Mouse (Mus musculus): ENCODE results near the gene Mmrn2. TPM values are rescaled to one million over a fixed set of nuclear protein-coding genes. Genes with fewer than 3 reads are reported as not detected.

The Mmrn2 gene
- polyA plus RNA-seq, 1 experiment from 2014 or later, result 29.2 TPM

GRCm38 (mm10) chr14:34348301-34348700, 27.0 kb upstream of the Mmrn2 start:
- Histone ChIP-seq H3K4me3 (no peak overlapping the region), H3K9ac (no peak overlapping the region), H3K27me3 (replicated peaks) (no peaks in the 10 kb centered on the region), H3K4me1 (no peaks in the 10 kb centered on the region), H3K36me3 (peaks cover 12% of the 10 kb centered on the region), H3K4me2 (no peak overlapping the region), H3K9me3 (no peaks in the 10 kb centered on the region), H3K27ac (replicated peaks) (no peak overlapping the region)
- no peak for ATAC-seq (ENCODE audit: extremely low read depth, insufficient number of reproducible peaks, low FRiP score, low TSS enrichment)
- WGBS, result 71% methylated on average over 7 of the region's 7 CpGs

- Histone ChIP-seq H3K27ac (replicated peaks) (no peak overlapping the region), H3K9ac (no peak overlapping the region), H3K4me1 (no peaks in the 10 kb centered on the region), H3K36me3 (peaks cover 7% of the 10 kb centered on the region), H3K4me3 (no peak overlapping the region), H3K27me3 (replicated peaks) (no peaks in the 10 kb centered on the region), H3K9me3 (no peaks in the 10 kb centered on the region), H3K4me2 (no peak overlapping the region)
- no peak for ATAC-seq (ENCODE audit: extremely low read depth, insufficient number of reproducible peaks, low FRiP score, low TSS enrichment)
- 80% methylated on average over 8 of the region's 8 CpGs for WGBS
Observed at GRCm38 (mm10) chr14:34349007-34349406, 26.3 kb upstream of the Mmrn2 start.

DNA sequence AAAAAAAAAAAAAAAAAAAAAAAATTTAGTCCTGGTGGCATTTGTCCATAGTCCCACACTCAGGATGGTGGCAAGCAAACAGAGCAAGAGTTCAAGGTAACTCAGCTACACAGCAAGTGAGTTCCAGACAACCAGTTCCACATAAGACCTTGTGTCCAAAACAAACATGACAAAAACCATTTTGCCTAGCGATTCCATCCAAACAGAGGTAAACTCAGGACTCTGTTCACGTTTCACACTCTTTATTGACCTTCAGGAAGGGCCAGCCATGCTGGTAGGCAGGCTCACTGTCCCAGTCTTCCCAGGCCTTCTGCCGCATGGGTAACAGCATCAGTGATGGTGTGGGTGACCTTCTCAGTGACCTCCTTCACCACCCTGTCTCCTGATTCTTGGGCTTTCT, 23.6 kb upstream of the Mmrn2 start:
- no peak overlapping the region for H3K4me2 ChIP-seq
- no peaks in the 10 kb centered on the region for H3K36me3 ChIP-seq
- no peak overlapping the region for H3K9ac ChIP-seq
- ATAC-seq (ENCODE audit: extremely low read depth, insufficient number of reproducible peaks, low FRiP score, low TSS enrichment), result no peak
- no peaks in the 10 kb centered on the region for H3K27me3 ChIP-seq (replicated peaks)
- WGBS, result 72% methylated on average over 3 of the region's 3 CpGs
- H3K4me1 ChIP-seq, result peaks cover 7% of the 10 kb centered on the region
- H3K27ac ChIP-seq (replicated peaks), result no peak overlapping the region
- no peak overlapping the region for H3K4me3 ChIP-seq
- no peaks in the 10 kb centered on the region for H3K9me3 ChIP-seq

GRCm38 (mm10) chr14:34352523-34352922, 22.7 kb upstream of the Mmrn2 start:
- no peak for ATAC-seq (ENCODE audit: extremely low read depth, insufficient number of reproducible peaks, low FRiP score, low TSS enrichment)

GRCm38 (mm10) chr14:34353326-34353725, 21.9 kb upstream of the Mmrn2 start:
- no peaks in the 10 kb centered on the region; the same call in 1 of the 2 replicates for H3K27me3 ChIP-seq (replicated peaks)
- no peak overlapping the region for H3K4me3 ChIP-seq
- H3K9me3 ChIP-seq, result no peaks in the 10 kb centered on the region
- no peak overlapping the region for H3K9ac ChIP-seq
- H3K36me3 ChIP-seq, result no peaks in the 10 kb centered on the region
- no peak for ATAC-seq (ENCODE audit: extremely low read depth, insufficient number of reproducible peaks, low FRiP score, low TSS enrichment)
- no peak overlapping the region for H3K4me2 ChIP-seq
- peaks cover 7% of the 10 kb centered on the region for H3K4me1 ChIP-seq
- H3K27ac ChIP-seq (replicated peaks), result no peak overlapping the region
- WGBS, result 82% methylated on average over 3 of the region's 3 CpGs

More at GRCm38 (mm10) chr14:34352523-34352922, 22.7 kb upstream of the Mmrn2 start:
- no peaks in the 10 kb centered on the region for H3K27me3 ChIP-seq (replicated peaks)
- no peak overlapping the region for H3K9ac ChIP-seq
- WGBS, result 58% methylated on average over 6 of the region's 6 CpGs
- H3K4me2 ChIP-seq, result no peak overlapping the region
- H3K9me3 ChIP-seq, result no peaks in the 10 kb centered on the region
- H3K27ac ChIP-seq (replicated peaks), result no peak overlapping the region
- H3K4me3 ChIP-seq, result no peak overlapping the region
- no peaks in the 10 kb centered on the region for H3K36me3 ChIP-seq
- peaks cover 7% of the 10 kb centered on the region for H3K4me1 ChIP-seq

DNA sequence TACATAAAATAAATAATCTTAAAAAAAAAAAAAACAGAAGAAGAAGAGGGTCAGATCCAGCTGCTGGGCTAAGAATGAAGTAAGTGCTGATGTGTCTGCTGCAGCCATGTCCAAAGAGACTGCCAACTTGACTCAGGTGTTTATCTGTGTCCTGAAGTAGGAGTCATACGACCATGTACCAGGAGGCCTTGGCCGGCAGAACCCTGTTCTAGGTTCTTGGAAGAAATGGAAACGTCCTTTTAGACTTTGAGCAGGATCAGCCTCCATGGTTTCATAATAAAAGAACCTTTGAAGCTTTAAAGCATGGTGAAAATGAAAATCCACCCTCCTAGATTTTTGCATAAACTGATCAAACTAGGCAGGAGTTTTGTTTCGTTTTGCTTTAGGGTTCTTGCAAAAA, 20.8 kb upstream of the Mmrn2 start:
- 73% methylated on average over 4 of the region's 4 CpGs for WGBS
- H3K4me3 ChIP-seq, result no peak overlapping the region
- ATAC-seq (ENCODE audit: extremely low read depth, insufficient number of reproducible peaks, low FRiP score, low TSS enrichment), result no peak

DNA sequence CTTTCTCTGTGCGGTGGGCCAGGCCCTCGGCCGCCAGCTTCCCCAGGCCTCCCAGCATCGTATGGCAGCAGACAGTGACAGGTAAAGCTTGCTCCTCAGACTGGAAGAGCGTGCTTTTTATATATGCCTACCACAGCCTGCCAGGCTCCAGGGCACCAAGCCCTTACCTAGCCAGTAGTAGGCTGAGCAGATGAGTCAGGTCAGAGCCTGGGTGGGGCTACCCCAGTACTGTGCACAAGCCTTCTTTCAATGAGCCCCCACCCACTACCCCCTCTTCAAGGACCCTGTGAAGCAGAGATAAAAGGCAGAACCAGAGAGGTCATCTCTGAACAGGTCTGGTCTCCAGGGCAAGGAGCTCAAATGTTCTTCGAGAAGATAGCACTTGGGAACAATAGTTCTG, 20.0 kb upstream of the Mmrn2 start, which contains the start of gene Fam25c:
TSS of gene Fam25c (minus strand) at position 133 of the 400 bp plus-strand sequence.
- Histone ChIP-seq H3K9me3 (no peaks in the 10 kb centered on the region), H3K27me3 (replicated peaks) (no peaks in the 10 kb centered on the region; the same call in 1 of the 2 replicates), H3K4me2 (no peak within 1 kb of the TSS), H3K4me3 (no peak within 1 kb of the TSS), H3K4me1 (peaks cover 7% of the 10 kb centered on the region), H3K36me3 (no peaks in the 10 kb centered on the region), H3K27ac (replicated peaks) (no peak within 1 kb of the TSS), H3K9ac (no peak within 1 kb of the TSS)
- no peak for ATAC-seq (ENCODE audit: extremely low read depth, insufficient number of reproducible peaks, low FRiP score, low TSS enrichment)
- 62% methylated on average over 6 of the region's 6 CpGs for WGBS

More for the DNA sequence above, 20.8 kb upstream of the Mmrn2 start:
- Histone ChIP-seq H3K4me2 (no peak overlapping the region), H3K4me1 (peaks cover 7% of the 10 kb centered on the region), H3K27ac (replicated peaks) (no peak overlapping the region), H3K36me3 (no peaks in the 10 kb centered on the region), H3K27me3 (replicated peaks) (no peaks in the 10 kb centered on the region; the same call in 1 of the 2 replicates), H3K9me3 (no peaks in the 10 kb centered on the region), H3K9ac (no peak overlapping the region)

DNA sequence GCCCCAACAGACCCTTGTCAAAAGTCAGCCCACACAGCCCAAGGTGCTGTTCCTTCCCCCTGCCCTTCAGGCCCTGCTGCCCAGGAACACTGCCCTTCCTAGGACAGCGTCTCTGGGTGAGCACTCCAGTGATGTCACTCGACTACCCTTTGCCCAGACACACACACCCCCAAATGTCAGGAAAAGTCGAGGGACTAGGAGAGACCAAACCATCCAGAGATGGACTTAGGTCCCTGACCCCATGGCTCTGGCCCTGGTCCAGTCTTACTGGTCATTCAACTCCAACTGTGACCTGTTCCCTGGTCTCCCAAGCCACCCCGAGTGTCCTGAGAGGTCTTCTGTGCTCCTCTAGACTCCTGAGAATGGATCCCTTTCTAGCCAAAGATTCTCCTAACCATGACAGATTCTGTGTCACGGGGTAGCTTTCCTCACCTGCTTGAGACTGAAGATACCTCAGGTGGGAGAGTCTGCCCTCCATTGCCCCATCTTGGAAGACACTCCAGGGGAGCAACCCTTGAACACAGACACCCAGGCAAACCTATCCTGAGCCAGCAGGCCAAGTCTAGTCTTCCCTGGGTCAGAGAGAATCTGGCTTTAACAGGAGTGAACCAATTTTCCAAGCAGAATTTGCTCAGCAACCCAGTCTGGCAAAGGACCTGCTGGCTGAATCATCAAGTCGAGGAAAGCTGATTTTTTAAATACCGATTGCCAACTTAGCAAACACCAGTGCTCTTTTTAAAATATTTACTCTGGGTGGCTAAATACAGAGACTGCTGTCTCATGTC, 17.4 kb upstream of the Mmrn2 start:
- H3K4me3 ChIP-seq, result no peak overlapping the region
- no peak for ATAC-seq (ENCODE audit: extremely low read depth, insufficient number of reproducible peaks, low FRiP score, low TSS enrichment)
- peaks cover 9% of the 10 kb centered on the region for H3K4me1 ChIP-seq
- H3K36me3 ChIP-seq, result no peaks in the 10 kb centered on the region
- no peak overlapping the region for H3K27ac ChIP-seq (replicated peaks)
- no peak overlapping the region for H3K9ac ChIP-seq
- H3K4me2 ChIP-seq, result no peak overlapping the region
- H3K9me3 ChIP-seq, result no peaks in the 10 kb centered on the region
- WGBS, result 68% methylated on average over 7 of the region's 7 CpGs
- peaks cover 8% of the 10 kb centered on the region; the same call in 1 of the 2 replicates for H3K27me3 ChIP-seq (replicated peaks)

- WGBS, result 45% methylated on average over 5 of the region's 5 CpGs
- Histone ChIP-seq H3K4me1 (peaks cover 23% of the 10 kb centered on the region), H3K4me3 (no peak overlapping the region), H3K27ac (replicated peaks) (no peak overlapping the region), H3K27me3 (replicated peaks) (peaks cover 14% of the 10 kb centered on the region; the same call in 1 of the 2 replicates), H3K4me2 (no peak overlapping the region), H3K9me3 (no peaks in the 10 kb centered on the region), H3K9ac (no peak overlapping the region), H3K36me3 (no peaks in the 10 kb centered on the region)
- no peak for ATAC-seq (ENCODE audit: extremely low read depth, insufficient number of reproducible peaks, low FRiP score, low TSS enrichment)
Observed at GRCm38 (mm10) chr14:34359676-34360244, 15.5 kb upstream of the Mmrn2 start.

- WGBS, result 44% methylated on average over 6 of the region's 6 CpGs
- no peak overlapping the region for H3K27ac ChIP-seq (replicated peaks)
- no peaks in the 10 kb centered on the region for H3K36me3 ChIP-seq
- peaks cover 14% of the 10 kb centered on the region; the same call in 1 of the 2 replicates for H3K27me3 ChIP-seq (replicated peaks)
- peaks cover 18% of the 10 kb centered on the region for H3K4me1 ChIP-seq
- ATAC-seq (ENCODE audit: extremely low read depth, insufficient number of reproducible peaks, low FRiP score, low TSS enrichment), result no peak
- no peak overlapping the region for H3K9ac ChIP-seq
- H3K4me2 ChIP-seq, result no peak overlapping the region
- no peak overlapping the region for H3K4me3 ChIP-seq
- H3K9me3 ChIP-seq, result no peaks in the 10 kb centered on the region
Observed at GRCm38 (mm10) chr14:34360251-34360650, 15.0 kb upstream of the Mmrn2 start.

- Histone ChIP-seq H3K9ac (no peak overlapping the region), H3K27me3 (replicated peaks) (peaks cover 14% of the 10 kb centered on the region; the same call in 1 of the 2 replicates), H3K4me3 (no peak overlapping the region), H3K9me3 (no peaks in the 10 kb centered on the region), H3K27ac (replicated peaks) (no peak overlapping the region), H3K4me1 (peaks cover 15% of the 10 kb centered on the region), H3K36me3 (no peaks in the 10 kb centered on the region), H3K4me2 (no peak overlapping the region)
- WGBS, result 42% methylated on average over 4 of the region's 4 CpGs
- ATAC-seq (ENCODE audit: extremely low read depth, insufficient number of reproducible peaks, low FRiP score, low TSS enrichment), result no peak
Observed at GRCm38 (mm10) chr14:34362135-34362534, 13.1 kb upstream of the Mmrn2 start.

All from heart, embryonic 13.5 days (tissue).